In genomic region chr4:137982869-137983268, GRCm38 (mm10) we compare ENCODE assay signal across 14 mouse cellular contexts.
"Had no signal": no experiment of that assay in that cellular context is flagged by ENCODE, and none has a peak within 500 bp of the region (broad histone marks: within the 10 kb centered on the region; RNA-seq: fewer than 3 reads in every experiment).

No protein-coding gene starts in this region.

- ATAC-seq: liver, postnatal 0 days; lung, postnatal 0 days; midbrain, embryonic 13.5 days; midbrain, embryonic 15.5 days had no signal

- DNase-seq: liver, postnatal 0 days; lung, adult 2 months; lung, postnatal 14 days; lung, postnatal 36 days; retina, postnatal 1 day; right cerebral cortex, adult 18-20 months; right cerebral cortex, postnatal 25 days; right cerebral cortex, postnatal 4 days; spleen, adult 18-20 months; thymus, adult 2 months; thymus, postnatal 36 days had no signal
